Comparison of ENCODE assay signal across 8 mouse cellular contexts in the genomic region with DNA sequence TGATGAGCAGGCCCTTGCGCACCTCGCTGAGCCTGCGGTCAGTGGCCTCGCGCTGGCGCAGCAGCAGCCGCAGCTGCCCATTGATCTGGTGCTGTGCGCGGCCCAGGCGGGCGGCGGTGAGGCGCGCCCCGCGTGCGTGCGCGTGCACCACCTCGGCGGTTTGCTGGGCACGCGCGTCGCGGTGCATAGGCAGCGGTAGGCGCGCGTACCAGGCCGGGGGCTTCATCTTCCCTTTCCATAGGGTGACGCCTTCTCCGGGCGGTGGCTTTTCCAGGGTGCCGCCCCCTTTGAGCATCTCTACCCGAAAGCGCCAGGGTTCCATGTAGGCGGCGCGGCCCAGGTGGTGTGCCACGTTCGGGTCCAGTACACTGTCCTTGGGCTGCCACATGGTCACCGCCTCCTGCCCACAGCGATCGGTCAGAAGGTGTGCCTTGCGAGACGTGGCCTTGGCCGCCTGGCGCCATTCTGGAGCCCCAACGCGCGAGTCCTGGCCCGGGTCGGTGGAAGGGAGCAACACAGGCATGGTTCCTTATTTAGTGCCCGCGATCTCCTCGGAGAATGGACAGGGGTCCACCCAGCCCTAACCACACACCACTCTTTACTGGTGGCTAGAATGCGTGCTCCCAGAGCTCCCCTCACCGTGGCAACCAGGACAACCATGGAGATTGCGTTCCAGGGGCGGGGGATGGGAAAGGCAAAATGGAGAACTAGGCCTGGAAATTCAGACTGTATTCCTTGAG. TPM values are rescaled to one million over a fixed set of nuclear protein-coding genes. Genes with fewer than 3 reads are reported as not detected.
DNase-seq lines count a peak whose midpoint lies in the region; ATAC-seq lines count a peak whose summit lies in the region.

A gene (minus strand): TSS at position 614 of the 740 bp plus-strand sequence.

- H3K9me3 ChIP-seq in forebrain, embryonic 16.5 days (ENCODE audit: control insufficient read depth, low read length), result no peaks in the 10 kb centered on the region
- no peaks in the 10 kb centered on the region for H3K9me3 ChIP-seq in hindbrain, embryonic 13.5 days
- H3K9me3 ChIP-seq in midbrain, embryonic 12.5 days, result no peaks in the 10 kb centered on the region
- no peaks in the 10 kb centered on the region for H3K9me3 ChIP-seq in stomach, embryonic 16.5 days (replicated peaks; ENCODE audit: control insufficient read depth, low read length)

- peak; percentile 96 for ATAC-seq in forebrain, embryonic 16.5 days
- ATAC-seq in hindbrain, embryonic 13.5 days (ENCODE audit: low FRiP score), result peak; percentile 95
- peak; percentile 93 for ATAC-seq in midbrain, embryonic 12.5 days (ENCODE audit: low FRiP score, low read depth)
- peak; percentile 91 for ATAC-seq in stomach, embryonic 16.5 days (ENCODE audit: insufficient read depth, low FRiP score)

- peak within 1 kb of the TSS; percentile 62 for H3K4me3 ChIP-seq in forebrain, embryonic 16.5 days (replicated peaks; ENCODE audit: low read length)
- H3K4me3 ChIP-seq in hindbrain, embryonic 13.5 days, result peak within 1 kb of the TSS; percentile 55
- H3K4me3 ChIP-seq in midbrain, embryonic 12.5 days, result peak within 1 kb of the TSS; percentile 55
- peak within 1 kb of the TSS; percentile 59 for H3K4me3 ChIP-seq in stomach, embryonic 16.5 days (replicated peaks; ENCODE audit: low read length)

- peak within 1 kb of the TSS; percentile 63 for H3K4me2 ChIP-seq in forebrain, embryonic 16.5 days (ENCODE audit: low read length)
- H3K4me2 ChIP-seq in hindbrain, embryonic 13.5 days, result peak within 1 kb of the TSS; percentile 75
- H3K4me2 ChIP-seq in midbrain, embryonic 12.5 days (replicated peaks), result peak within 1 kb of the TSS; percentile 80
- H3K4me2 ChIP-seq in stomach, embryonic 16.5 days (ENCODE audit: low read depth, low read length), result peak within 1 kb of the TSS; percentile 92

- no peaks in the 10 kb centered on the region for H3K36me3 ChIP-seq in forebrain, embryonic 16.5 days (ENCODE audit: control insufficient read depth, insufficient read depth)
- no peaks in the 10 kb centered on the region for H3K36me3 ChIP-seq in hindbrain, embryonic 13.5 days
- no peaks in the 10 kb centered on the region for H3K36me3 ChIP-seq in midbrain, embryonic 12.5 days
- no peaks in the 10 kb centered on the region for H3K36me3 ChIP-seq in stomach, embryonic 16.5 days (ENCODE audit: control insufficient read depth, insufficient read depth, low read length)

- intact Hi-C loops in left cerebral cortex, postnatal 10 days (cut with DNase I), result loop anchor here (5.0 kb wide), 1 partner anchor 345 kb away; a partner anchor contains a TSS

- H3K9ac ChIP-seq in forebrain, embryonic 16.5 days (replicated peaks; ENCODE audit: low read depth, low read length), result peak within 1 kb of the TSS; percentile 72
- peak within 1 kb of the TSS; percentile 80 for H3K9ac ChIP-seq in hindbrain, embryonic 13.5 days
- H3K9ac ChIP-seq in midbrain, embryonic 12.5 days (replicated peaks), result peak within 1 kb of the TSS; percentile 65
- H3K9ac ChIP-seq in stomach, embryonic 16.5 days (ENCODE audit: low read length), result peak within 1 kb of the TSS; percentile 74

- DNase-seq in adrenal gland, adult 18-20 months (ENCODE audit: low spot score in 2 of 2), result peak; percentile 36 to 43
- DNase-seq in cerebellum, adult 18-20 months, result peak; percentile 75 to 89
- DNase-seq in left cerebral cortex, postnatal 10 days (ENCODE audit: extremely low spot score in 1 of 2, low spot score in 2 of 2), result peak; percentile 78 to 84
- no peak for DNase-seq in thymus, postnatal 14 days

- WGBS in forebrain, embryonic 16.5 days, result under 1% methylated on average over 59 of the region's 61 CpGs
- under 1% methylated on average over 61 of the region's 61 CpGs for WGBS in hindbrain, embryonic 13.5 days
- WGBS in midbrain, embryonic 12.5 days, result under 1% methylated on average over 61 of the region's 61 CpGs
- 1% methylated on average over 49 of the region's 61 CpGs for WGBS in stomach, embryonic 16.5 days

- peak within 1 kb of the TSS; percentile 69 for H3K27ac ChIP-seq in forebrain, embryonic 16.5 days (ENCODE audit: low read length)
- peak within 1 kb of the TSS; percentile 94 for H3K27ac ChIP-seq in hindbrain, embryonic 13.5 days
- H3K27ac ChIP-seq in midbrain, embryonic 12.5 days (replicated peaks), result peak within 1 kb of the TSS; percentile 80
- no peak within 1 kb of the TSS; the same call in 1 of the 2 replicates for H3K27ac ChIP-seq in stomach, embryonic 16.5 days (ENCODE audit: low read length)

- no peaks in the 10 kb centered on the region for H3K27me3 ChIP-seq in forebrain, embryonic 16.5 days (replicated peaks; ENCODE audit: control insufficient read depth, insufficient read depth, low read length)
- peaks cover 21% of the 10 kb centered on the region for H3K27me3 ChIP-seq in hindbrain, embryonic 13.5 days
- peaks cover 20% of the 10 kb centered on the region; the same call in 1 of the 2 replicates for H3K27me3 ChIP-seq in midbrain, embryonic 12.5 days
- no peaks in the 10 kb centered on the region; the same call in 1 of the 2 replicates for H3K27me3 ChIP-seq in stomach, embryonic 16.5 days (ENCODE audit: control insufficient read depth, insufficient read depth, low read length)

- H3K4me1 ChIP-seq in forebrain, embryonic 16.5 days (replicated peaks; ENCODE audit: control insufficient read depth, insufficient read depth, low read length), result peaks cover 9% of the 10 kb centered on the region
- H3K4me1 ChIP-seq in hindbrain, embryonic 13.5 days (replicated peaks), result peaks cover 8% of the 10 kb centered on the region
- H3K4me1 ChIP-seq in midbrain, embryonic 12.5 days, result peaks cover 4% of the 10 kb centered on the region; the same call in 1 of the 2 replicates
- H3K4me1 ChIP-seq in stomach, embryonic 16.5 days (ENCODE audit: control insufficient read depth, insufficient read depth, low read length), result peaks cover 4% of the 10 kb centered on the region; the same call in 1 of the 2 replicates

RNA-seq across cellular contexts. Expression of the gene that starts here (rescaled TPM):
- total RNA-seq in adrenal gland, adult 18-20 months (2021), result not detected
- polyA plus RNA-seq in forebrain, embryonic 16.5 days (2015; fragmentation: Nextera tagmentation; extraction: Ambion mirVana), result 0.39 and 0.41 TPM in 2 replicates
- 0.19 and 0.48 TPM in 2 replicates for polyA plus RNA-seq in hindbrain, embryonic 13.5 days (2015; fragmentation: Nextera tagmentation; extraction: Ambion mirVana)
- under 1 TPM; 0.20 to 0.32 TPM for total RNA-seq in left cerebral cortex, postnatal 10 days (2021)
- 0.17 TPM in 2 replicates for polyA plus RNA-seq in midbrain, embryonic 12.5 days (2016; fragmentation: Nextera tagmentation; extraction: Ambion mirVana)
- polyA plus RNA-seq in stomach, embryonic 16.5 days (2015; fragmentation: Nextera tagmentation; extraction: Ambion mirVana), result not detected in 2 replicates

Comparison
In these comparisons a context has a peak if more than half of its experiments do, and no peak if none do; other contexts are left out.
1. Peak in DNase-seq in adrenal gland, adult 18-20 months; RNA of the gene not detected or under 1 TPM.
2. Peak in ATAC-seq, H3K4me3 ChIP-seq, H3K27ac ChIP-seq, H3K9ac ChIP-seq and H3K4me2 ChIP-seq in forebrain, embryonic 16.5 days; RNA of the gene not detected or under 1 TPM.
3. Peak in ATAC-seq, H3K4me3 ChIP-seq, H3K27ac ChIP-seq, H3K9ac ChIP-seq and H3K4me2 ChIP-seq in hindbrain, embryonic 13.5 days; RNA of the gene not detected or under 1 TPM.
4. Peak in DNase-seq in left cerebral cortex, postnatal 10 days; RNA of the gene not detected or under 1 TPM.
5. Peak in ATAC-seq, H3K4me3 ChIP-seq, H3K27ac ChIP-seq, H3K9ac ChIP-seq and H3K4me2 ChIP-seq in midbrain, embryonic 12.5 days; RNA of the gene not detected or under 1 TPM.
6. Peak in ATAC-seq, H3K4me3 ChIP-seq, H3K9ac ChIP-seq and H3K4me2 ChIP-seq in stomach, embryonic 16.5 days; RNA of the gene not detected or under 1 TPM.